Mouse (Mus musculus) retina, adult 2 months (tissue): ENCODE data around the gene Abhd16a.

ENCODE experiments used
- DNase-seq: peaks from one replicate; pipeline ENCODE4 v3.0.0-alpha.2; 2012; ENCODE audit warnings: low read depth, low spot score

The Abhd16a gene

DNA sequence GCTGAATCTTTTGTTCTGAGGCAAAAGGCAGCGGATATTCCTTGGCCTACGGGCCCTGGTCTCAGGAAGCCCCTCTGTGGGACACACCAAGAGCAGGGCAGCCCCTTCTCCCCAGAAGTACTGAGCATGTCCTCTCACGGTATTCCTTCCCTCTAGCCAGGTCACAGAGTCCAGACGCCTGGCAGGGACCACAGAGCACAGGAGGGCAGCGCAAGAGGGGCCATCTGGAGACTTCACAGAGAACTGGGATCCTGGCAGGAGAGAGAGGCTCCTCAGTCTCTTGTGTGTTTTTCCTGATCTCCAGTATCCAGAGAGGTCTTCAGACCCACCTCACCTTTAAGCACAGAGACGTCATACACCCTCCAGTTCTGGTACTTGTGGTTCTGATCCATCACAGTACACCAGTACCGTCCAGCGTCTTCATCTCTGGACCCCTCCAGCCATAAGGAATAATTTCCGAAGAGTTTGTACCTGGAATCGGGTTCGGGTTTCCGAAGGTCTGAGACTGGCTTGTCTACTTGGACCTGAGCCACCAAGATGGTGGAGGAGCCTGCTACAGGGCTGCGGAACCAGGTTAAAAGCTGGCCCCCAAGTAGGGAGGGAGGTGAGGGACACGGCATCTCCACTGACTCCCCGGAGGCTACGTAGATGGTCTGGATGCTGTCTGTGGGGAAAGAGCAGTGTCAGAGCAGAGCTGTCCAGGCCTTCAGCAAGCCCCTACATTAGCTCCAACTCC is 6.1 kb upstream of the Abhd16a start:
- no peak for DNase-seq

DNA sequence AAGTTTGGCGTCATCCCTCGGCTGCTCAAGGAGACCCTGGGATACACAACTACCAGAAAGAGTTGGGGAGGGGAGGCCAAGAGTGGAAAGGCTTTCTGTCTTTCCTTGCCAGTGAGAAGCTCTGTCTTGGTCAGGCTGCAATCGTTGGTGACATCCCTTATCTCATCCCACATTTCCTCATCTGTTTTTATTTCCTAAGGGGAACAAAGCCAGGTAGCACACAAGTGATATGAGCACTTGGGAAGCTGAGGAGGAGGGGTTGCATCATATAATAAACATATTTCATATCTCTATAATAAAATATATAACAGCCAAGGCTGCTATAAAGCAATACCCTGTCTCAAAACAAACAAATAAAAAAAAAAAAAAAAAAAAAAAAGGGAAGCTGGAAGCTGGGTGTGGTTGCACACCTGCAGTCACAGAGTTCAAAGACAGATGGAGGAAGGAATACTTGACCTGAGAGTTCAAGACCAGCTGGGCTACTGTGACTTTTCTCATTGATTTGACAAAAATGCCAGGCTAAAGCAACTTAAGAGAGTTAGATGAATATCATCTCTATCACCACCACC is 5.0 kb upstream of the Abhd16a start:
- no peak for DNase-seq

DNA sequence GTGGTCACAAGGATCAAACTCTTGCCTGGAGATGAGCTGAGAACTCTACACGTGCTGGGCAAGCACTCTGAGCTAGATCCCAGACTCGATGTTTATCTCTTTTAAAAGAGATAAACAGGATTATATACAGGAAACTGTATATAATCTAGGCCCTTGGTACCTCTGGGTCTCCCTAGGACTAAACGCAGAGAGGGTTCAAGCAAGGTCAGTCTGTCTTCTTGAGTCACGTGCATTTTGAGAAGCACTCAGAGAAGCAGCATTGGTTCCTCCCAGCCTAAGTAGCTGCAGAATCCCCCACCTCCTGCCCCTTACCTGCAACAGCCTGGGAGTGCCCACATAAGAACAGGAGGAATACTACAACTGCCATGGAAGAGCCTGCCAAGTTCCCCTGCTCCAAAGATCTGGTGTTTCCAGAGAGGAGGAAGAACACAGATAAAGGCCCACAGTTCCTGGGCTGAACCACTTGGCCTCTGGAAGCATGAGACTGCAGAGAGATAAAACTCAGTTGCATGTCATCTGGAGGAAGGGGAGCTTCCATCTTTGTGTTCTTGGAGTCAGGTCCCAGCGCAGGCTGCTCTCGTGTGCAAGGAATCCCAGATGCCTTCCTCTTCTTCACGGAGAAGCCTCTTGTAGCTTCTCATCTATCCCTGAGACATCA is 3.7 kb upstream of the Abhd16a start, which contains the start of gene Ly6g6f:
Gene Ly6g6f, minus strand, starts transcription at position 403 of the 658 bp plus-strand sequence.
- DNase-seq = no peak

DNA sequence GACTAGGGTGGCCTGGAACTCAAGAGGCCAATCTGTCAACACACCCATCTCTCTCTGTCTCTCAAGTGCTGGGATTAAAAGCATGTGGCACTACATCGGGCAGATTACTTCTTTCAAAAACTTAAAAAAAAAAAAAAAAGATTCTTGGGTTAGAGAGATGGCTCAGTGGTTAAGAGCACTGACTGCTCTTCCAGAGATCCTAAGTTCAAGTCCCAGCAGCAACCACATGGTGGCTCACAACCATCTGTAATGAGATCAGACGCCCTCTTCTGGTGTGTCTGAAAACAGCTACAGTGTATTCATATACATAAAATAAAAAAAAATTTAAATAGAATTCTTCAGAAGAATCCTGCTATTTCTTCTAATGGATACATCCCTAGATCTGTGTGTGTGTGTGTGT is 912 bp upstream of the Abhd16a start:
- no peak for DNase-seq

DNA sequence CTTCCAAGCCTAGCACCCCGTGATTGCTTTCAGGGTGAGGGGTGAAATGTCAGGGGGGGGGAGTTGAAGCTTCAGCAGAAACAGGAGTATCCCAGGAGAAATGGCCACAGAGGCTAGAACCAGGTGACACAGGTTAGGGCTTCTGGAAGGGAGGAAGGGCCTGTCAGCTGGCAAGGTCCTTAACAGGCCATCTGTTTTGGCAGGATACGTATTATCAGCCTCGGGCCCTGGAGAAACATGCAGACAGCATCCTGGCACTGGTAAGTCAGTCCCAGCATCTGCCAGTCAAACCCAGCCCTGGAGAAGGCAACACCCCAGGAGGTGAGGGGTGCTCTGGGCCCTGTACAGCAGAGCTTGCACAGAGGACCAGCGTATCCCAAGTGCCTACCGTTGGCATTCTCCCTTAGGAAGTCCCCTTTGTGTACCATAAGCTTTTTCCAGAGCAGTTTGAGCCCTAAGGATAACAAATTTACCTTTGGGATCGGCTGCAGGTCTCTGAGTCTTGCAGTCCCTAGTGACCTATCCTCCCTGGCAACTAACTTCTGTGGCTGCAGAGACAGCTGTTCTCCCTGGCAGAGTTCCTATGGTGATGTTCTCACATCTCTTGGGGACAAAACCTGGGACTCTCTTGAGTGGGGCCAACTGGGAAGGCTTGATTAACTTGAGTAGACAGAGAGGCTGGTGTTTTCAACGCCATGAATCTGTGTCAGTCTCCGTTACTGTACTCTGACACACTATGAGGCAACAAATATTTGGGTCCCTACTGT is 1.3 kb downstream of the Abhd16a start:
- no peak for DNase-seq

DNA sequence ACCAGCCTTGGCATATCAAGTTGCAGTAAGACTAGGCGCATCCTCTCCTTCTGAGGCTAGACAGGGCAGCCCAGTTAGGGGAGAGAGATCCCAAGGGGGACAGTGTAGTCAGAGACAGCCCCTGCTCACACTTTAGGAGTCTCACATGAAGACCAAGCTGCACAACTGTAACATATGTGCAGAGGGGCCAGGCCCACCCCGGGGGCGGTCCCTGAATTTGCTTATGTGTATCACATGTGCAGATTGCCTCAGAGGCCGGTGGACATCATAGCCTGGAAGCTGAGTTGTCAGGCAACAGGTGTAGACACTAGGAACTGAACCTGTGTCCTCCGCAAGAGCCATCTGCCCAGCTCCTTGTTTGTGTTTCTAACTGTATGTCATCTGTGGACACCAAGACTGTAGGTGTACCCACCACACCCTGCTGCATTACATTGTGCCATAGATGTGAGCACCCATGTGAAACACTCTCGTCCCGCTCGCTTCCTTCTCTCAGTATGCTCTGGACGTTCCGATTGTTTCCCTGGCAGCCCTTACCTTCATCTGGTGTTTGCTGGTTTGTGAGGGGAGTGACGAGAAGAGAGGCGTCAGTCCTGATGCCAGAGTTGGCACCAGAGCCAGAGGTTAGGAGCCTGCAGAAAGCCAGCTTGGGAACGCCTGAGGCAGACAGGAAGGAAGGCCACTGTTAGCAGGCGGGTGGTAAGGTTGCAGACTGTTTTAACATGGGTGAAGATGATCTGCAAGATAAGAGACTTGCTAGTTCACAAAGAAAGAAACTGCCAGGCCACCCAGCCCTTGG is 3.5 kb downstream of the Abhd16a start:
- no peak for DNase-seq

DNA sequence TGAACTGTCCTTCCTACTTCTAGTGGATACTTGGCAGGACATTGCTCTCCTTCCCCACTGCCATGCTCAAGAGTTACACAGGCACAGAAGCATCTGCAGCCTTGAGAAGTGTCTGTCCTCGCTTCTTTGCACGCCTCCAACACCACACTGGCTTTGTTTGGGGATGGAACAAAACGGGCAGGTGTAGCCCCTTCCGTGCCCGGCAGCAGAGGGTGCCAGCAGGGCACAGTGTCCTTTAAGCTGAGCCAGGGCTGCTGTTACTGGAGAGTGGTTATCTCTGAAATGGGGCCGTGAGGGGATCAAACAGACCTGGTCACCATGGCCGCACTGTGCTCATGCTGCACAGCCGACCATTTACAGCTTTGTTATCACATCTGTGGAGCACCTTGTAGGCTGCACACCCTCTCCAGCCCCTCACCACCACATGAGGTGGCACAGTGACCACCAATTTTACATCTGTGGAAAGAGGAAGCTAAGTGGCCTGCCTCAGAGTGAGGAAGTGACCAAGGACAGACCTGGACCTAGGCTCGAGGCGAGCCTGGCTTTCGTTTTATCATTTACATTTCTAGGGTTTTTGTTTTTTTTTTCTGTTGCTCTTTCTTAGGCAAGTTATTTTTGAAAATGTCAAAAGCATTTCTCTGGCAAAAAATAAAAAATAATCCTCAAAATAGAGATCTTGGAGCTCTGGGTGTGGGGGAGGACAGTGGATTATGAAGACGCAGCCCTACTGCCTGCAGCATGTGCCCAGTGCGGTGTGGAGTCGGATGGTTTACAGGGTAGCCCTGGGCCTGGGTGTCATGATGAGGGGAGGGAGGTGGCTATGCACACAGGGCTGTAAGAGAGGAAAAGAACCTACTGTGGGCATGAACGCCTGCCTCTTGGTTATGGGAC is 5.7 kb downstream of the Abhd16a start:
- no peak for DNase-seq

DNA sequence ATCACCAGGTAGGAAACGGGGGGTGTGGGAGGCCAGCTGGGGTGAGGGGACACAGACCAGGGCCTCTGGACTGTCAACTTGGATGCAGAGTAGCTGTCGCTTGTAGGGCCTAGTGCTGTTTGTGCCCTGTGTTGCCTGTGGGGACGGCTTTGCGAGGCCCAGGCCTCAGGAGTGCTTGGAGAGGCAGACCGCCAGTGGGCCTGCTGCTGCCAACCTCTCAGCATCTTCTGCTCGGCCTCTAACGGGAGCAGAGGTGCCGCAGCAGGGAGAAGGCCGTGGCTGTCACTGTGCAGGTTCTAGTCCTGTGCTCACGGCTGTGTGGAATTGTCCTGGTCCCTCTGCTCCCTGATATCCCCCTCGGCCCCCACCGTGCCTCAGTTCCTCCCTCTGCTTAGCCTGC is 7.5 kb downstream of the Abhd16a start:
- no peak for DNase-seq

DNA sequence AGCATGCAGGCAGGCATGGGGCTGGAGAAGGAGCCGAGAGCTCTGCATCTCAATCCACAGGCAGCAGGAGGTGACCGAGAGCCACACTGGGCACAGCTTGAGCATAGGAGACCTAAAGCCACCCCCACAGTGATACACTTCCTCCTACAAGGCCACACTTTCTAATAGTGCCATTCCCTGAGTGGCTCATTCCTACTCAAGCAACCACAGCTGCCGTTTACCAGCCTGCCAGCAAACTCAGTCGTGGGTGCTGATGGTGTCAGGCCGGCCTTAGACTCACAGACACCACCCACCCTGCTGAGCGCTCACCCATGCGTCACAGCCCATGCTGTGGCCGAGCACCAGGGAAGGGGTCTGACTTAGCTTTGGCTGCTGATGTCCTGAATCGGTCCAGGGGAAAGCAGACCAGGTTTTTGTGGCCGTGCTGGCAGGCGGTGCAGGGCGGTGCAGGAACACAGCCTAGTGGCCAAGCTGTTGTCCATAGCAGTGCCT is 8.1 kb downstream of the Abhd16a start:
- no peak for DNase-seq

DNA sequence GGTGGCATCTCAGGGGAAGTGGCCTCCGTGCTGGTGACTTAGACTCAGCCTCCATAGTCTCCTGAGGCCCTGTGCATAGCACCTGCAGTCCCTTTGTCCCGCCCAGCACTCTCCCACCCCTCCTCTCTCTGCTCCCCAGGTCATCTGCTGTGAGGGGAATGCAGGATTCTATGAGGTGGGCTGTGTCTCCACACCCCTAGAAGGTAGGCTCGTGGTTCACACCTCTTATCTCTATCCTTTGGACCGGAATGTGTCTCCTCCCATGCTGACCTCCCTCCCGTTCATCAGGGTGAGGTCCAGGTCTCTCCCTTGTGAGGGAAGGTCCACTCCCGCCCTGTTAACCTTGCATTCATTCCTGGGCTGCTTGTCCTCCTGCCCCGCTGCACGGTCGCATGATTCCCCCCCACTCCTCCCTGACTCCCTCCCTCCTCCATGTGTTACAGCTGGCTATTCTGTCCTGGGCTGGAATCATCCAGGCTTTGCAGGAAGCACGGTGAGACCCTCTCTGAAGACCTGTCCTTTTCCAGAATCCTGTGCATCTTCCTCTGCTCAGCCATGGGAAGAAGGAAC is 11.2 kb downstream of the Abhd16a start:
- DNase-seq = no peak

DNA sequence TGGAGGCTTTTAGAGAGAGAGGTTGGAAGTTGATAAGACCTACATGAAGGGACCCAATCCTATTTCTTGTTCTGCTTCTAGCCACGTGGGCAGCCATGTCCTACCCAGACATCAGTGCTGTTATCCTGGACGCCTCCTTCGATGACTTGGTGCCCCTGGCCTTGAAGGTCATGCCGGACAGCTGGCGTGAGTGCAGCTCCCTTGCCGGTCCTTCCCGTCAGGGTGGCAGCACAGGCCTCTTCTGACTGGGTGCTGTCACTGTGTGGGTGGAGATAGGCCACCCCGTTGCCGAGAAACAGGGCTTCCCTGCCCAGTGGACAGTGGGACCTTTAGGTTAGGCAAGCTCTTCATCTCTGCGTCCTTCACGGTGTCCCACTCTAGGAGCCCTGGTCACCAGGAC is 12.1 kb downstream of the Abhd16a start:
- no peak for DNase-seq

DNA sequence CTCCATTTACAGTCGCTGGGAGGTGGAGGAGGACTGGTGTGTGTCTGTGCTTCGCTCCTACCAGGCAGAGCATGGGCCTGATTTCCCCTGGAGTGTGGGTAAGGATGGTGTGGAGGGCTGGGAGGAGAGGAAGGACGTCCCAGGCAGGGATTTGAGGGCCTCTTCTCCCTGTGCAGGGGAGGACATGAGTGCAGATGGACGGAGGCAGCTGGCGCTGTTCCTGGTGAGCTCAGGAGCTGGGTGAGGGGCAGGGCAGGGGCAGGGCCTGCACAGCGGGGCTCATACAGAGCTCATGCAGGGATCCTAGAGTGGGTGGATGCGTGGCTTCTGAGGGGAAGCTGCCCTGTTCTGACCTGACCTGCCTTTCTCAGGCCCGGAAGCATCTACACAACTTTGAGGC is 13.2 kb downstream of the Abhd16a start:
- DNase-seq = no peak

DNA sequence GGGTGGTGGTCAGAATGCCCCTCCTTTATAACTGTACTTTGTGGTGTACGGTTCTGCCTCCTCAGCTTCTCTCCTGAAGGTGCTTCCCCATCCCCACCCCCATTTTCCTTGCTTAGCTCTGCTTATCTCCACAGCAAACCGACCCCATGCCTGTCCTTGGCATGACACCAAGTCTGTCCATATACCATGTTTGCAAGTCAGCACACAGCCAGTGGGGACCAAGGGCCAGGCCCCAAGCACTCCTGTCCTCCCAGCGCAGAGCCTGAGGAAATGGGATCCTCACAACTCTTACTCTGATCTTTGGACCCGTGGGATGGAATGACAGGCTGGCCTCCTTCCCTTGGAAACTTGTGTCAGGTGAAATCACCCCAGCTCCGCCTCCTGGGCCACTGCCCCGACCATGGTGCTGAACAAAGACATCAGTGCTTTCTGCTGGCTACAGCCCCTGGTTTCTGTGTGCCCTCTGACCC is 14.2 kb downstream of the Abhd16a start:
- no peak for DNase-seq

DNA sequence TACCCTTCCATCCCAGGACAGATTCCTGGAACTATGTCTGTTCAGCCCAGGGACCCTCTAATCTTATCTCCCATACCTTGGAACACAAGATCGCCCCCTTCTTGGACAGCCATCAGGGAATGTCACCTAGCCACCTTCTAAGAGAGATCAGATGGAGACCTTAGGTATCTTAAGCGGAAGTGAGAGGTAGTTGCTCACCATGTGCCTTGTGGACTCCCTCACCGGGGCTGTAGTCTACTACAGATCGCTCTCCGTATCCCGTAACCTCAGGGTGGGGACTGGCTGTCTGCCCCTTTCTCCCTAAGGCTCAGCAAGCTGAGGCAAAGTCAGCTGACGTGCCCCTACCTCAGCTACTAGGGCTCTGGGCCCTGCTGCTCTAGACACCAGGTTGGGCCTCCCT is 15.0 kb downstream of the Abhd16a start:
- no peak for DNase-seq

DNA sequence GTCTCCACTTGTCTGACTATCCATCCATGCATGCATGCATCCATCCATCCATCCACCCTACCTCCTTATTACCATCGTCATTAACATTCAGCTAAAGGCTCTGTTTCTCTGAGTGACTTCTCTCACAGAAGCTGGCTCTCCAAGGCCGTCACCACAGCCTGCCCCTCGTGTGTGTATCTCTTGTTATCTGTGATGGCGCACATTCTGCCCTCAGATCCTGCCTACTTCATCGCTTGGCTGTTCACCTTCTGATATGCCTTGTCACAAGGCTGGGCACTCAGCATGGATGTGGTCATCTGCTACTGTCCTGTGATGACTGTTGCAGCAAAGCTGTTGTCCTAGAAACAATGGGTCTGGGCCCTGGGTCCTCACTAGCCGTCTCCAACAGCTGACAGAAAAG is 15.7 kb downstream of the Abhd16a start:
- no peak for DNase-seq

DNA sequence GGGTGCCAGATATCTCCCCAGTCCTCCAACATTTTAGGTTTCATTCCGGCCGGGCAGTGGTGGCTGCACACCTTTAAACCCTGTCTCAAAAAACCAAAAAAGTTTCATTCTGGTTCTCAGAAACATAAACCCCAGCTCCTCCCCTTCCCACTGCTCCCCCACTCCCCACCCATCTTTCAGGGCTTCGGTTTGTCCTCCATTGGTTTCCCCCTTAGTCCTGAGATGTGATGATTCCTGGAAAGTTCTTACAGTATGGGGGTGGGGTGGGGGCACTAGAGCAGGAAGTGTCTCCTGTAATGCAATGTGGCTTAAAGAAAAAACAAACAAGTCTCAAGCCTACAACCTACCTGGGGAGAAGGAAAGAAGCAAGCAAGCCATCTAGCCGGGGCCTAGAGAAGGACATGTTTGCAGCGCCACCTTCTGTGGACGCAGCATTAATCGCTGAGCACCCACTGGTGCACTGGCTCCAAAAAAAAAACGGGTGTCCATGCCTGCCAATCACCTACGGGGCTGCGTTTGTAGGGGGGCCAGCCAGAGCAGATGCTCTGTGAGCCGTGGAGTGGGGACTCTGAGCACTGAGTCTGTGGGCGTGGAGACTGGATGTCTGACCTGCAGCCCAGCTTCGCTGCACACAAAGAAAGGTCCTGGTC is 16.8 kb downstream of the Abhd16a start:
- no peak for DNase-seq

DNA sequence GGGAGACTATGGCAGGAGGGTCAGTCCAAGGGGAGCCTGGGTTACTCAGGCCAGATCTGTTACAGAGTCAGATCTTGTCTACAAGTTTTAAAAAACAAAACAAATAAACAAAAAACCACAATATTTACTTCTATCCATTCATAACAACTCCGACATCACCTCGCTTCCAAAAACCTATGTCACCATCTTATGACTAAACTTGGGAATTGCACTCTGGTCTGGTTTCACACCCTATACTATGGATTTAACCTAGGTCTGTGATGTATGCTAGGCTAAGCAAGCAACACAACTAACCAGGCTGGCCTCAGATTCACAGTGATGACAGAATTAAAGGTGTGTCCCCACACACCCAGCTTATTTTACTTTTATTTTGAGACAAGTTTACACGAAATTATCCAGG is 17.5 kb downstream of the Abhd16a start:
- DNase-seq = no peak

DNA sequence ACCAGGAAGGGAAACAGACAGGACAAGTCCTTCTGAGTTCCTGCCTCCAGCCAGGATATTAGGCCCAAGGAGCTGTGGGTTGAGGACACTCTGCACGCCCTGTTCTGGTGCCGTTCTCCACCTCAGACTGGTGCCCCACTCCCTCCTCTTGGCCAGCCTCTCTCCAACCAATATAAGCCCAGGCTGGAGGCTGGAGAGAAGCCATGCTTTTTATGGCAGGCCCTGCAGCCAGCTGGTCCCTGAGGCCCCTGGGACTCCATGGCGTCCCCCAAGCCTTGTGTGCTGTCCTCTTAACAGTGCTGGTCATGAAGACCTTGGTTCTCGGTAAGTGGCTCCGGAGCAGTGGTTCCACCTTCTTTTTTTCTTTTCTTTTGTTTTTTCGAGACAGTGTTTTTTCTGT is 19.0 kb downstream of the Abhd16a start, which contains the start of gene Ly6g5c:
Gene Ly6g5c, plus strand, starts transcription at position 183 of the 400 bp plus-strand sequence.
- no peak for DNase-seq

DNA sequence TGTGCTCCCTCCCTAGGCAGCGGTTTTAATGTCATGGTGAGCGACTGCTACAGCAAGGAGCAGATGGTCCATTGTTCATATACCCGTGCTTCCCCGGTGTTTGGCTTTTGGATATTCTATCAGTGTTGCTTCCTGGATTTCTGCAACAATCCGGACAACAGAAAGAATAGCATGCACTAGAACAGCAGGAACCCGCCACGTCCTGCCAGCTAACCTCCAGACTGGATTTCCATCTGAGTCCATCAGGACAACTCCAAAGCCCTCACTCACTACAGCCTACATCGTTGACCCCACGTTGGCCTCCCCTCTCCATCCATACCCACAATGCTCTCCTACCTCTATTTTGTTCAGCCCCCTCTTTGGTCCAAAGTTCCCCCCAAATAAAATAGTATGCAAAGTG is 22.7 kb downstream of the Abhd16a start:
- DNase-seq = no peak
